8 mouse cellular contexts compared by ENCODE assay signal in genomic region chr5:65823601-65824133, GRCm38 (mm10). TPM values are rescaled to one million over a fixed set of nuclear protein-coding genes. Genes with fewer than 3 reads are reported as not detected.
DNase-seq lines count a peak whose midpoint lies in the region; ATAC-seq and TF ChIP-seq lines count a peak whose summit lies in the region.

No protein-coding gene starts in this region.

- no peak overlapping the region for H3K4me3 ChIP-seq in intestine, postnatal 0 days (ENCODE audit: low read depth, low read length)
- H3K4me3 ChIP-seq in intestine, embryonic 15.5 days (replicated peaks): no peak overlapping the region
- H3K4me3 ChIP-seq in midbrain, embryonic 11.5 days (ENCODE audit: low read depth, low read length): no peak overlapping the region

- no peaks in the 10 kb centered on the region for H3K4me1 ChIP-seq in intestine, postnatal 0 days (replicated peaks; ENCODE audit: control insufficient read depth, insufficient read depth, low read length)
- no peaks in the 10 kb centered on the region for H3K4me1 ChIP-seq in intestine, embryonic 15.5 days (replicated peaks)
- H3K4me1 ChIP-seq in midbrain, embryonic 11.5 days (ENCODE audit: control insufficient read depth, insufficient read depth, low read length): no peaks in the 10 kb centered on the region

- H3K4me2 ChIP-seq in intestine, postnatal 0 days (replicated peaks; ENCODE audit: low read depth): no peak overlapping the region
- no peak overlapping the region for H3K4me2 ChIP-seq in intestine, embryonic 15.5 days (replicated peaks)
- H3K4me2 ChIP-seq in midbrain, embryonic 11.5 days: no peak overlapping the region

- H3K9ac ChIP-seq in intestine, postnatal 0 days (ENCODE audit: low read depth, low read length): no peak overlapping the region
- H3K9ac ChIP-seq in intestine, embryonic 15.5 days: no peak overlapping the region
- no peak overlapping the region for H3K9ac ChIP-seq in midbrain, embryonic 11.5 days (ENCODE audit: low read length)

- no peaks in the 10 kb centered on the region for H3K27me3 ChIP-seq in intestine, postnatal 0 days (replicated peaks; ENCODE audit: control insufficient read depth, insufficient read depth, low read length)
- no peaks in the 10 kb centered on the region for H3K27me3 ChIP-seq in intestine, embryonic 15.5 days (replicated peaks)
- no peaks in the 10 kb centered on the region for H3K27me3 ChIP-seq in midbrain, embryonic 11.5 days (ENCODE audit: control insufficient read depth, insufficient read depth, low read length)

- peak; percentile 78 for TF ChIP-seq CTCF in intestine, postnatal 0 days (IDR thresholded peaks at IDR 0.05; ENCODE audit: low read depth)

- peaks cover 61% of the 10 kb centered on the region for H3K36me3 ChIP-seq in intestine, postnatal 0 days (ENCODE audit: control insufficient read depth, insufficient read depth)
- H3K36me3 ChIP-seq in intestine, embryonic 15.5 days: peaks cover 18% of the 10 kb centered on the region
- H3K36me3 ChIP-seq in midbrain, embryonic 11.5 days (ENCODE audit: control insufficient read depth, insufficient read depth, low read length): peaks cover 11% of the 10 kb centered on the region; the same call in 1 of the 2 replicates

- no peak for ATAC-seq in intestine, postnatal 0 days
- ATAC-seq in intestine, embryonic 15.5 days: no peak
- ATAC-seq in midbrain, embryonic 11.5 days (ENCODE audit: low FRiP score): no peak

- H3K27ac ChIP-seq in intestine, postnatal 0 days (ENCODE audit: low read depth, low read length): no peak overlapping the region; the same call in 1 of the 2 replicates
- H3K27ac ChIP-seq in intestine, embryonic 15.5 days: no peak overlapping the region
- no peak overlapping the region for H3K27ac ChIP-seq in midbrain, embryonic 11.5 days (ENCODE audit: low read depth, low read length)

- intact Hi-C loops in left cerebral cortex, postnatal 25 days (cut with DNase I): loop anchor here (2.0 to 5.0 kb wide), 2 partner anchors 115 to 134 kb away; no protein-coding TSS in a partner anchor

- 72% methylated on average over 5 of the region's 5 CpGs for WGBS in intestine, postnatal 0 days
- 69% methylated on average over 5 of the region's 5 CpGs for WGBS in intestine, embryonic 15.5 days
- 82% methylated on average over 5 of the region's 5 CpGs for WGBS in midbrain, embryonic 11.5 days

- peak; percentile 46 to 58 for DNase-seq in CD8-positive naive resting alpha-beta T cell, adult 2 months (ENCODE audit: low read depth in 2 of 2, low spot score in 2 of 2)
- peak; percentile 63 for DNase-seq in ZHBTc4 (ENCODE audit: low read depth, low spot score)
- peak; percentile 4 for DNase-seq in fibroblast of lung, adult 2 months (ENCODE audit: low read depth)
- peak; percentile 10 to 34 for DNase-seq in left cerebral cortex, postnatal 25 days (ENCODE audit: low spot score in 2 of 2)
- peak; percentile 54 to 55 for DNase-seq in spleen, postnatal 36 days (ENCODE audit: low spot score in 2 of 2)
- DNase-seq in midbrain, embryonic 11.5 days (ENCODE audit: low spot score, missing footprints): no peak

- H3K9me3 ChIP-seq in intestine, postnatal 0 days (ENCODE audit: control insufficient read depth): no peaks in the 10 kb centered on the region
- no peaks in the 10 kb centered on the region for H3K9me3 ChIP-seq in intestine, embryonic 15.5 days
- H3K9me3 ChIP-seq in midbrain, embryonic 11.5 days (ENCODE audit: control insufficient read depth, low read length): no peaks in the 10 kb centered on the region

RNA-seq across cellular contexts. Expression of gene Rhoh, which starts 37.3 kb away (rescaled TPM):
- polyA plus RNA-seq in intestine, postnatal 0 days (2015; fragmentation: Nextera tagmentation; extraction: Ambion mirVana): 0.58 and 0.82 TPM in 2 replicates
- polyA plus RNA-seq in intestine, embryonic 15.5 days (2015; fragmentation: Nextera tagmentation; extraction: Ambion mirVana): 1.2 and 1.6 TPM in 2 replicates
- 1 to 10 TPM in 1 of 2 experiments, under 1 TPM in 1; 0.69 to 1.1 TPM for total RNA-seq in left cerebral cortex, postnatal 25 days (2021)
- 0.21 and 0.33 TPM in 2 replicates for polyA plus RNA-seq in midbrain, embryonic 11.5 days (2014; fragmentation: Nextera tagmentation; extraction: Ambion mirVana)
